ENCODE assay signal across 29 mouse cellular contexts in genomic region chr9:86280461-86281146, GRCm38 (mm10).
DNase-seq lines count a peak whose midpoint lies in the region; ATAC-seq lines count a peak whose summit lies in the region.
"Had no signal": no experiment of that assay in that cellular context is flagged by ENCODE, and none has a peak within 500 bp of the region (broad histone marks: within the 10 kb centered on the region; RNA-seq: fewer than 3 reads in every experiment).

No protein-coding gene starts in this region.

- H3K4me3 ChIP-seq in heart, embryonic 10.5 days = no peak overlapping the region
- H3K4me3 ChIP-seq in heart, embryonic 13.5 days = no peak overlapping the region
- no peak overlapping the region for H3K4me3 ChIP-seq in heart, embryonic 16.5 days (ENCODE audit: low read length)
- no peak overlapping the region for H3K4me3 ChIP-seq in midbrain, embryonic 11.5 days (ENCODE audit: low read depth, low read length)
- H3K4me3 ChIP-seq in midbrain, embryonic 16.5 days (ENCODE audit: low read depth, low read length) = no peak overlapping the region
- H3K4me3 ChIP-seq: embryonic facial prominence, embryonic 12.5 days; embryonic facial prominence, embryonic 15.5 days; gastrocnemius, adult 2 months; heart, adult 2 months; hindbrain, embryonic 12.5 days; intestine, embryonic 15.5 days had no signal

- H3K36me3 ChIP-seq in heart, embryonic 10.5 days = no peaks in the 10 kb centered on the region
- no peaks in the 10 kb centered on the region for H3K36me3 ChIP-seq in heart, embryonic 13.5 days
- H3K36me3 ChIP-seq in heart, embryonic 16.5 days (ENCODE audit: control insufficient read depth, insufficient read depth) = no peaks in the 10 kb centered on the region
- no peaks in the 10 kb centered on the region for H3K36me3 ChIP-seq in midbrain, embryonic 11.5 days (ENCODE audit: control insufficient read depth, insufficient read depth, low read length)
- no peaks in the 10 kb centered on the region for H3K36me3 ChIP-seq in midbrain, embryonic 16.5 days (ENCODE audit: control insufficient read depth, insufficient read depth, low read length)
- H3K36me3 ChIP-seq: embryonic facial prominence, embryonic 12.5 days; embryonic facial prominence, embryonic 15.5 days; G1E; hindbrain, embryonic 12.5 days; intestine, embryonic 15.5 days had no signal

- H3K4me1 ChIP-seq in heart, embryonic 10.5 days = peaks cover 21% of the 10 kb centered on the region; the same call in 1 of the 2 replicates
- H3K4me1 ChIP-seq in heart, embryonic 13.5 days = peaks cover 30% of the 10 kb centered on the region
- peaks cover 3% of the 10 kb centered on the region; the same call in 1 of the 2 replicates for H3K4me1 ChIP-seq in heart, embryonic 16.5 days (ENCODE audit: control insufficient read depth, insufficient read depth, low read length)
- peaks cover 3% of the 10 kb centered on the region; the same call in 1 of the 2 replicates for H3K4me1 ChIP-seq in midbrain, embryonic 11.5 days (ENCODE audit: control insufficient read depth, insufficient read depth, low read length)
- H3K4me1 ChIP-seq in midbrain, embryonic 16.5 days (ENCODE audit: control insufficient read depth, insufficient read depth, low read length) = peaks cover 4% of the 10 kb centered on the region; the same call in 1 of the 2 replicates
- H3K4me1 ChIP-seq: embryonic facial prominence, embryonic 12.5 days; embryonic facial prominence, embryonic 15.5 days; hindbrain, embryonic 12.5 days; intestine, embryonic 15.5 days had no signal

- no peaks in the 10 kb centered on the region for H3K27me3 ChIP-seq in heart, embryonic 10.5 days (ENCODE audit: insufficient read depth, poor library complexity, severe bottlenecking)
- no peaks in the 10 kb centered on the region for H3K27me3 ChIP-seq in heart, embryonic 13.5 days (replicated peaks)
- H3K27me3 ChIP-seq in heart, embryonic 16.5 days (ENCODE audit: control insufficient read depth, insufficient read depth, low read length) = no peaks in the 10 kb centered on the region
- no peaks in the 10 kb centered on the region for H3K27me3 ChIP-seq in midbrain, embryonic 11.5 days (ENCODE audit: control insufficient read depth, insufficient read depth, low read length)
- no peaks in the 10 kb centered on the region for H3K27me3 ChIP-seq in midbrain, embryonic 16.5 days (ENCODE audit: control insufficient read depth, insufficient read depth, low read depth, low read length)
- H3K27me3 ChIP-seq: CH12.LX; embryonic facial prominence, embryonic 12.5 days; embryonic facial prominence, embryonic 15.5 days; hindbrain, embryonic 12.5 days; intestine, embryonic 15.5 days had no signal

- 56% methylated on average over 10 of the region's 10 CpGs for WGBS in heart, embryonic 10.5 days
- 33% methylated on average over 10 of the region's 10 CpGs for WGBS in heart, embryonic 13.5 days
- 47% methylated on average over 10 of the region's 10 CpGs for WGBS in heart, embryonic 16.5 days
- WGBS in midbrain, embryonic 11.5 days = 83% methylated on average over 10 of the region's 10 CpGs
- 78% methylated on average over 10 of the region's 10 CpGs for WGBS in midbrain, embryonic 16.5 days

- DNase-seq in heart, embryonic 10.5 days (ENCODE audit: low spot score) = peak; percentile 61
- DNase-seq in heart, postnatal 4 days = no peak
- no peak for DNase-seq in heart, postnatal 36 days
- no peak for DNase-seq in heart, adult 18-20 months
- peak; percentile 56 for DNase-seq in midbrain, embryonic 11.5 days (ENCODE audit: low spot score, missing footprints)
- DNase-seq: adrenal gland, adult 2 months; adrenal gland, postnatal 14 days; B cell, adult 2 months; cerebellum, adult 11 months; cerebellum, adult 2 months; cerebellum, adult 9-11 months; cerebellum, postnatal 25 days; forebrain, postnatal 0 days; gastrocnemius, adult 2 months; gastrocnemius, postnatal 14 days; heart, adult 2 months; kidney, adult 11 months; kidney, adult 8-10 months had no signal

- no peaks in the 10 kb centered on the region for H3K9me3 ChIP-seq in heart, embryonic 10.5 days
- H3K9me3 ChIP-seq in heart, embryonic 13.5 days = peaks cover 12% of the 10 kb centered on the region
- peaks cover 9% of the 10 kb centered on the region for H3K9me3 ChIP-seq in heart, embryonic 16.5 days (replicated peaks; ENCODE audit: control insufficient read depth, low read length)
- peaks cover 8% of the 10 kb centered on the region; the same call in 1 of the 2 replicates for H3K9me3 ChIP-seq in midbrain, embryonic 11.5 days (ENCODE audit: control insufficient read depth, low read length)
- peaks cover 3% of the 10 kb centered on the region for H3K9me3 ChIP-seq in midbrain, embryonic 16.5 days (replicated peaks; ENCODE audit: control insufficient read depth, low read length, poor library complexity, severe bottlenecking)
- H3K9me3 ChIP-seq: embryonic facial prominence, embryonic 12.5 days; G1E; intestine, embryonic 15.5 days had no signal

- no peak for ATAC-seq in heart, embryonic 13.5 days (ENCODE audit: extremely low read depth, insufficient number of reproducible peaks, low FRiP score, low TSS enrichment)
- ATAC-seq in heart, embryonic 16.5 days (replicated peaks; ENCODE audit: extremely low read depth, insufficient read depth, low FRiP score) = no peak
- ATAC-seq in midbrain, embryonic 11.5 days (ENCODE audit: low FRiP score) = no peak
- no peak for ATAC-seq in midbrain, embryonic 16.5 days
- ATAC-seq: forebrain, embryonic 14.5 days; forebrain, postnatal 0 days; hindbrain, embryonic 16.5 days; intestine, embryonic 15.5 days had no signal

- H3K27ac ChIP-seq in heart, embryonic 10.5 days = no peak overlapping the region
- H3K27ac ChIP-seq in heart, embryonic 13.5 days (replicated peaks) = 0 out of 2 replicates have a peak overlapping the region, but pooled peaks have one; percentile 7
- H3K27ac ChIP-seq in heart, embryonic 16.5 days (ENCODE audit: low read length) = no peak overlapping the region
- H3K27ac ChIP-seq in midbrain, embryonic 11.5 days (ENCODE audit: low read depth, low read length) = no peak overlapping the region
- H3K27ac ChIP-seq in midbrain, embryonic 16.5 days (ENCODE audit: low read length) = no peak overlapping the region
- H3K27ac ChIP-seq: embryonic facial prominence, embryonic 12.5 days; embryonic facial prominence, embryonic 15.5 days; gastrocnemius, adult 2 months; heart, adult 2 months; hindbrain, embryonic 12.5 days; intestine, embryonic 15.5 days had no signal

- no peak overlapping the region for H3K9ac ChIP-seq in heart, embryonic 13.5 days
- no peak overlapping the region for H3K9ac ChIP-seq in heart, embryonic 16.5 days (ENCODE audit: low read length)
- no peak overlapping the region for H3K9ac ChIP-seq in midbrain, embryonic 11.5 days (ENCODE audit: low read length)
- H3K9ac ChIP-seq in midbrain, embryonic 16.5 days (ENCODE audit: low read depth, low read length) = no peak overlapping the region
- H3K9ac ChIP-seq: embryonic facial prominence, embryonic 12.5 days; embryonic facial prominence, embryonic 15.5 days; forebrain, postnatal 0 days; hindbrain, embryonic 12.5 days; intestine, embryonic 15.5 days had no signal

- peak overlapping the region; percentile 34 for H3K4me2 ChIP-seq in heart, embryonic 13.5 days
- H3K4me2 ChIP-seq in heart, embryonic 16.5 days (ENCODE audit: low read depth, low read length) = peak overlapping the region; percentile 10; the same call in 1 of the 2 replicates
- H3K4me2 ChIP-seq in midbrain, embryonic 11.5 days = no peak overlapping the region
- H3K4me2 ChIP-seq in midbrain, embryonic 16.5 days (ENCODE audit: low read length) = no peak overlapping the region
- H3K4me2 ChIP-seq: embryonic facial prominence, embryonic 12.5 days; embryonic facial prominence, embryonic 15.5 days; hindbrain, embryonic 12.5 days; intestine, embryonic 15.5 days had no signal

- intact Hi-C loops in heart, postnatal 36 days (cut with DNase I) = no loop called here

Comparison
In these comparisons a context has a peak if more than half of its experiments do, and no peak if none do; other contexts are left out.
1. DNase-seq: peak in heart, embryonic 10.5 days (single experiment) and midbrain, embryonic 11.5 days (single experiment); none in heart, postnatal 4 days (single experiment), heart, postnatal 36 days (0 of 2) and heart, adult 18-20 months (0 of 2).
2. H3K4me2 ChIP-seq: peak in heart, embryonic 13.5 days (single experiment) and heart, embryonic 16.5 days (single experiment); none in midbrain, embryonic 11.5 days (single experiment) and midbrain, embryonic 16.5 days (single experiment).